17 mouse cellular contexts compared by ENCODE assay signal in genomic region chr6:103023326-103023725, GRCm38 (mm10).
DNase-seq lines count a peak whose midpoint lies in the region; ATAC-seq and TF ChIP-seq lines count a peak whose summit lies in the region.
"Had no signal": no experiment of that assay in that cellular context is flagged by ENCODE, and none has a peak within 500 bp of the region (broad histone marks: within the 10 kb centered on the region; RNA-seq: fewer than 3 reads in every experiment).

No protein-coding gene starts in this region.

- H3K27me3 ChIP-seq in kidney, adult 2 months (replicated peaks; ENCODE audit: control insufficient read depth, insufficient read depth, low read length): no peaks in the 10 kb centered on the region
- no peaks in the 10 kb centered on the region for H3K27me3 ChIP-seq in kidney, embryonic 15.5 days
- H3K27me3 ChIP-seq: CH12.LX; heart, embryonic 12.5 days; Patski had no signal

- no peak for TF ChIP-seq POLR2A in kidney, adult 2 months (IDR thresholded peaks at IDR 0.05; ENCODE audit: low read depth, low read length)

- no peak overlapping the region for H3K27ac ChIP-seq in kidney, adult 2 months (ENCODE audit: insufficient read depth, low read depth, low read length)
- no peak overlapping the region for H3K27ac ChIP-seq in kidney, embryonic 15.5 days
- H3K27ac ChIP-seq: embryonic facial prominence, embryonic 10.5 days; forebrain, embryonic 10.5 days; gastrocnemius, adult 2 months; hindbrain, embryonic 10.5 days had no signal

- peak; percentile 78 for DNase-seq in kidney, adult 2 months
- DNase-seq in kidney, postnatal 36 days: peak; percentile 4 to 63
- no peak for DNase-seq in kidney, postnatal 10 days
- DNase-seq in lung, postnatal 10 days: peak; percentile 13
- peak; percentile 41 for DNase-seq in lung, postnatal 25 days (ENCODE audit: low spot score)
- DNase-seq: adrenal gland, postnatal 36 days had no signal

- TF ChIP-seq CTCF in kidney, adult 2 months (conservative IDR thresholded peaks at IDR 0.05; ENCODE audit: insufficient read depth, insufficient read length, low read depth, low read length): no peak

- H3K36me3 ChIP-seq in kidney, adult 2 months (ENCODE audit: control insufficient read depth, insufficient read depth, low read length): no peaks in the 10 kb centered on the region
- no peaks in the 10 kb centered on the region for H3K36me3 ChIP-seq in kidney, embryonic 15.5 days
- H3K36me3 ChIP-seq: embryonic facial prominence, embryonic 10.5 days; forebrain, embryonic 10.5 days; heart, embryonic 12.5 days; hindbrain, embryonic 10.5 days had no signal

- WGBS in kidney, adult 2 months: 29% methylated on average over 2 of the region's 2 CpGs
- WGBS in kidney, embryonic 15.5 days: 74% methylated on average over 2 of the region's 2 CpGs

- H3K4me3 ChIP-seq in kidney, adult 2 months (ENCODE audit: insufficient read depth, low read depth, low read length): no peak overlapping the region
- H3K4me3 ChIP-seq in kidney, embryonic 15.5 days (replicated peaks): no peak overlapping the region
- H3K4me3 ChIP-seq: embryonic facial prominence, embryonic 10.5 days; forebrain, embryonic 10.5 days; gastrocnemius, adult 2 months; heart, embryonic 12.5 days; hindbrain, embryonic 10.5 days had no signal

- no peaks in the 10 kb centered on the region for H3K9me3 ChIP-seq in kidney, embryonic 15.5 days (replicated peaks)
- H3K9me3 ChIP-seq: embryonic facial prominence, embryonic 10.5 days; forebrain, embryonic 10.5 days; heart, embryonic 12.5 days; hindbrain, embryonic 10.5 days had no signal

- no peak overlapping the region for H3K4me2 ChIP-seq in kidney, embryonic 15.5 days
- H3K4me2 ChIP-seq: heart, embryonic 12.5 days had no signal

- ATAC-seq in kidney, embryonic 15.5 days (replicated peaks; ENCODE audit: low FRiP score): no peak
- ATAC-seq in erythroid progenitor cell, adult 5-6 weeks (replicated peaks; ENCODE audit: low FRiP score, poor library complexity, severe bottlenecking): no peak
- ATAC-seq: activated CD4-positive, CD25-positive, alpha-beta regulatory T cell, adult 4 months; forebrain, embryonic 14.5 days; Patski had no signal

- H3K9ac ChIP-seq in kidney, embryonic 15.5 days: no peak overlapping the region
- H3K9ac ChIP-seq: heart, embryonic 12.5 days had no signal

- no peaks in the 10 kb centered on the region for H3K4me1 ChIP-seq in kidney, adult 2 months (ENCODE audit: control insufficient read depth, insufficient read depth, low read length)
- H3K4me1 ChIP-seq in kidney, embryonic 15.5 days: no peaks in the 10 kb centered on the region
- H3K4me1 ChIP-seq: embryonic facial prominence, embryonic 10.5 days; forebrain, embryonic 10.5 days; heart, embryonic 12.5 days; hindbrain, embryonic 10.5 days had no signal
